Mouse (Mus musculus): ENCODE results near the gene Tapbpl. TPM values are rescaled to one million over a fixed set of nuclear protein-coding genes. Genes with fewer than 3 reads are reported as not detected.

Tapbpl gene
- polyA plus RNA-seq, 1 experiment from 2014 or later: 1.8 TPM

GRCm38 (mm10) chr6:125190816-125191215 lies 40.8 kb downstream of the Tapbpl start:
- H3K4me3 ChIP-seq: peak overlapping the region; percentile 82
- H3K27me3 ChIP-seq (ENCODE audit: low read depth, poor library complexity, severe bottlenecking): no peaks in the 10 kb centered on the region
- no peaks in the 10 kb centered on the region for H3K9me3 ChIP-seq (replicated peaks)
- H3K4me1 ChIP-seq: peaks cover 21% of the 10 kb centered on the region
- DNase-seq (ENCODE audit: low spot score): no peak
- peak overlapping the region; percentile 99 for H3K27ac ChIP-seq
- peaks cover 69% of the 10 kb centered on the region for H3K36me3 ChIP-seq

GRCm38 (mm10) chr6:125186203-125186602 lies 45.5 kb downstream of the Tapbpl start:
- H3K36me3 ChIP-seq: peaks cover 89% of the 10 kb centered on the region
- WGBS: 95% methylated on average over 10 of the region's 10 CpGs
- DNase-seq (ENCODE audit: low spot score): no peak

GRCm38 (mm10) chr6:125182133-125182532 lies 49.5 kb downstream of the Tapbpl start:
- no peaks in the 10 kb centered on the region for H3K27me3 ChIP-seq (ENCODE audit: low read depth, poor library complexity, severe bottlenecking)
- H3K4me1 ChIP-seq: no peaks in the 10 kb centered on the region
- H3K36me3 ChIP-seq: peaks cover 99% of the 10 kb centered on the region
- 94% methylated on average over 5 of the region's 5 CpGs for WGBS
- no peak for DNase-seq (ENCODE audit: low spot score)
- H3K9me3 ChIP-seq (replicated peaks): no peaks in the 10 kb centered on the region
- no peak overlapping the region for H3K27ac ChIP-seq
- no peak overlapping the region for H3K4me3 ChIP-seq

More at GRCm38 (mm10) chr6:125186203-125186602, 45.5 kb downstream of the Tapbpl start:
- H3K27ac ChIP-seq: no peak overlapping the region
- H3K4me1 ChIP-seq: peaks cover 9% of the 10 kb centered on the region
- H3K9me3 ChIP-seq (replicated peaks): no peaks in the 10 kb centered on the region
- no peak overlapping the region for H3K4me3 ChIP-seq
- no peaks in the 10 kb centered on the region for H3K27me3 ChIP-seq (ENCODE audit: low read depth, poor library complexity, severe bottlenecking)

- Histone ChIP-seq H3K27me3 (ENCODE audit: low read depth, poor library complexity, severe bottlenecking) (no peaks in the 10 kb centered on the region), H3K36me3 (peaks cover 99% of the 10 kb centered on the region), H3K9me3 (replicated peaks) (no peaks in the 10 kb centered on the region), H3K4me1 (no peaks in the 10 kb centered on the region), H3K4me3 (no peak overlapping the region), H3K27ac (no peak overlapping the region)
- 91% methylated on average over 7 of the region's 7 CpGs for WGBS
- no peak for DNase-seq (ENCODE audit: low spot score)
Observed at GRCm38 (mm10) chr6:125179601-125180000, 52.1 kb downstream of the Tapbpl start.

- no peaks in the 10 kb centered on the region for H3K4me1 ChIP-seq
- H3K27ac ChIP-seq: no peak overlapping the region
- no peaks in the 10 kb centered on the region for H3K9me3 ChIP-seq (replicated peaks)
- no peaks in the 10 kb centered on the region for H3K27me3 ChIP-seq (ENCODE audit: low read depth, poor library complexity, severe bottlenecking)
- peaks cover 99% of the 10 kb centered on the region for H3K36me3 ChIP-seq
- no peak overlapping the region for H3K4me3 ChIP-seq
- no peak for DNase-seq (ENCODE audit: low spot score)
- WGBS: 86% methylated on average over 5 of the region's 5 CpGs
Observed at GRCm38 (mm10) chr6:125175469-125175868, 56.2 kb downstream of the Tapbpl start.

Small RNA genes within 50 kb of the gene (microRNA-seq; reads per million reads assigned to microRNA genes)
- 1.5 reads per million for gene Mir3098
- not detected for gene Mir8113

Other genes starting within 250 kb of the Tapbpl start
- gene Pianp, start 235.2 kb downstream of the Tapbpl start, polyA plus RNA-seq (2016; fragmentation: Nextera tagmentation; extraction: Ambion mirVana): 0.40 and 1.4 TPM in 2 replicates
- 12.8 and 15.2 TPM in 2 replicates for gene Zfp384, start 222.7 kb downstream of the Tapbpl start, polyA plus RNA-seq (2016; fragmentation: Nextera tagmentation; extraction: Ambion mirVana)
- gene Ing4, start 192.1 kb downstream of the Tapbpl start, polyA plus RNA-seq (2016; fragmentation: Nextera tagmentation; extraction: Ambion mirVana): 121 and 145 TPM in 2 replicates
- gene Acrbp, start 182.2 kb downstream of the Tapbpl start, polyA plus RNA-seq (2016; fragmentation: Nextera tagmentation; extraction: Ambion mirVana): 10.1 and 13.0 TPM in 2 replicates
- 0.14 and 0.18 TPM in 2 replicates for gene Lpar5, start 163.9 kb downstream of the Tapbpl start, polyA plus RNA-seq (2016; fragmentation: Nextera tagmentation; extraction: Ambion mirVana)
- 104 and 109 TPM in 2 replicates for gene Chd4, start 135.9 kb downstream of the Tapbpl start, polyA plus RNA-seq (2016; fragmentation: Nextera tagmentation; extraction: Ambion mirVana)
- 94.6 and 119 TPM in 2 replicates for gene Nop2, start 100.0 kb downstream of the Tapbpl start, polyA plus RNA-seq (2016; fragmentation: Nextera tagmentation; extraction: Ambion mirVana)
- gene Iffo1, start 86.6 kb downstream of the Tapbpl start, polyA plus RNA-seq (2016; fragmentation: Nextera tagmentation; extraction: Ambion mirVana): 10.9 and 15.5 TPM in 2 replicates
- gene Gapdh, start 65.4 kb downstream of the Tapbpl start, polyA plus RNA-seq (2016; fragmentation: Nextera tagmentation; extraction: Ambion mirVana): 2,585 and 3,112 TPM in 2 replicates
- 285 and 288 TPM in 2 replicates for gene Ncapd2, start 40.2 kb downstream of the Tapbpl start, polyA plus RNA-seq (2016; fragmentation: Nextera tagmentation; extraction: Ambion mirVana)
- gene Mrpl51, start 40.1 kb downstream of the Tapbpl start, polyA plus RNA-seq (2016; fragmentation: Nextera tagmentation; extraction: Ambion mirVana): 213 and 231 TPM in 2 replicates
- gene Vamp1, start 16.3 kb downstream of the Tapbpl start, polyA plus RNA-seq (2016; fragmentation: Nextera tagmentation; extraction: Ambion mirVana): 3.2 and 3.9 TPM in 2 replicates
- gene Cd27, start 5.2 kb upstream of the Tapbpl start, polyA plus RNA-seq (2016; fragmentation: Nextera tagmentation; extraction: Ambion mirVana): 0.84 and 1.6 TPM in 2 replicates
- 0.10 and 0.21 TPM in 2 replicates for gene Tuba3a, start 54.2 kb upstream of the Tapbpl start, polyA plus RNA-seq (2016; fragmentation: Nextera tagmentation; extraction: Ambion mirVana)
- 34.3 and 41.5 TPM in 2 replicates for gene Ltbr, start 82.0 kb upstream of the Tapbpl start, polyA plus RNA-seq (2016; fragmentation: Nextera tagmentation; extraction: Ambion mirVana)
- 1.0 and 1.6 TPM in 2 replicates for gene Scnn1a, start 88.8 kb upstream of the Tapbpl start, polyA plus RNA-seq (2016; fragmentation: Nextera tagmentation; extraction: Ambion mirVana)
- 41.8 and 43.6 TPM in 2 replicates for gene Tnfrsf1a, start 117.5 kb upstream of the Tapbpl start, polyA plus RNA-seq (2016; fragmentation: Nextera tagmentation; extraction: Ambion mirVana)
- 0.26 and 0.33 TPM in 2 replicates for gene Plekhg6, start 148.9 kb upstream of the Tapbpl start, polyA plus RNA-seq (2016; fragmentation: Nextera tagmentation; extraction: Ambion mirVana)